Mouse (Mus musculus) liver, postnatal 0 days (tissue): ENCODE results near the gene Myo5c. TPM values are rescaled to one million over a fixed set of nuclear protein-coding genes. Genes with fewer than 3 reads are reported as not detected.
A peak's percentile ranks its signal among the peaks of the same experiment; 100 is the strongest.

Source experiments
- ATAC-seq: fragments of 200-750 bp; cut with Nextera tagmentation; 2 replicates; pipeline ENCODE4 v1.8.0; 2017; ENCODE audit warnings: mild to moderate bottlenecking, moderate library complexity
- DNase-seq: peaks from one replicate; pipeline ENCODE4 v3.0.0-alpha.2; 2016
- H3K27ac ChIP-seq: fragments of 300-500 bp; sonication (generic); 2 replicates; pipeline ENCODE4 v1.5.1; 2014; ENCODE audit warnings: antibody characterized with exemption, moderate library complexity, mild to moderate bottlenecking, low read depth
- H3K27me3 ChIP-seq: fragments of 300-500 bp; sonication (generic); 2 replicates; pipeline ENCODE4 v1.6.1; 2014; ENCODE audit warnings: low read length, control low read depth, mixed read lengths; ENCODE audit not compliant: insufficient read depth
- H3K36me3 ChIP-seq: fragments of 300-500 bp; sonication (generic); replicated peaks from 2 replicates; pipeline ENCODE4 v1.6.1; 2014; ENCODE audit warnings: mild to moderate bottlenecking, control low read depth, low read length, moderate library complexity, mixed read lengths; ENCODE audit not compliant: insufficient read depth
- H3K4me1 ChIP-seq: fragments of 300-500 bp; sonication (generic); 2 replicates; pipeline ENCODE4 v1.6.1; 2014; ENCODE audit warnings: antibody characterized with exemption, mild to moderate bottlenecking, control low read depth; ENCODE audit not compliant: insufficient read depth
- H3K4me2 ChIP-seq: fragments of 300-500 bp; sonication (generic); 2 replicates; pipeline ENCODE4 v1.6.1; 2014; ENCODE audit warnings: low read depth, mild to moderate bottlenecking, low read length, moderate library complexity, mixed read lengths
- H3K4me3 ChIP-seq: fragments of 300-500 bp; sonication (generic); 2 replicates; pipeline ENCODE4 v1.5.1; 2014; ENCODE audit warnings: low read depth, low read length
- H3K9ac ChIP-seq: fragments of 300-500 bp; sonication (generic); replicated peaks from 2 replicates; pipeline ENCODE4 v1.6.1; 2014; ENCODE audit warnings: mild to moderate bottlenecking, moderate library complexity
- H3K9me3 ChIP-seq: fragments of 300-500 bp; sonication (generic); 2 replicates; pipeline ENCODE4 v1.6.1; 2016; ENCODE audit warnings: mild to moderate bottlenecking, control low read depth, low read length, mixed read lengths
- CTCF ChIP-seq: sonication (generic); IDR thresholded peaks from 2 replicates; pipeline ENCODE4 v1.5.1; 2016; ENCODE audit warnings: antibody characterized with exemption, low read depth
- EP300 ChIP-seq: IDR thresholded peaks from 2 replicates; pipeline ENCODE4 v1.6.1; 2016; ENCODE audit warnings: antibody characterized with exemption, low read depth, mild to moderate bottlenecking
- WGBS: fragments of 180-500 bp; shearing (Covaris S2); extraction: QIAGEN DNeasy Blood & Tissue Kit; methylation state at CpG from one replicate; pipeline ENCODE4 v1.1.7; 2014; ENCODE audit not compliant: insufficient replicate concordance; 5-methylcytosine and 5-hydroxymethylcytosine counted together
- polyA plus RNA-seq: library from polyadenylated mRNA; unstranded; fragments of >200 nt; fragmentation: Nextera tagmentation; extraction: Ambion mirVana; gene quantifications from 2 replicates; pipeline ENCODE4 v1.2.1, GENCODE M21; 2015

Myo5c gene
- 0.33 and 0.48 TPM in 2 replicates for polyA plus RNA-seq

DNA sequence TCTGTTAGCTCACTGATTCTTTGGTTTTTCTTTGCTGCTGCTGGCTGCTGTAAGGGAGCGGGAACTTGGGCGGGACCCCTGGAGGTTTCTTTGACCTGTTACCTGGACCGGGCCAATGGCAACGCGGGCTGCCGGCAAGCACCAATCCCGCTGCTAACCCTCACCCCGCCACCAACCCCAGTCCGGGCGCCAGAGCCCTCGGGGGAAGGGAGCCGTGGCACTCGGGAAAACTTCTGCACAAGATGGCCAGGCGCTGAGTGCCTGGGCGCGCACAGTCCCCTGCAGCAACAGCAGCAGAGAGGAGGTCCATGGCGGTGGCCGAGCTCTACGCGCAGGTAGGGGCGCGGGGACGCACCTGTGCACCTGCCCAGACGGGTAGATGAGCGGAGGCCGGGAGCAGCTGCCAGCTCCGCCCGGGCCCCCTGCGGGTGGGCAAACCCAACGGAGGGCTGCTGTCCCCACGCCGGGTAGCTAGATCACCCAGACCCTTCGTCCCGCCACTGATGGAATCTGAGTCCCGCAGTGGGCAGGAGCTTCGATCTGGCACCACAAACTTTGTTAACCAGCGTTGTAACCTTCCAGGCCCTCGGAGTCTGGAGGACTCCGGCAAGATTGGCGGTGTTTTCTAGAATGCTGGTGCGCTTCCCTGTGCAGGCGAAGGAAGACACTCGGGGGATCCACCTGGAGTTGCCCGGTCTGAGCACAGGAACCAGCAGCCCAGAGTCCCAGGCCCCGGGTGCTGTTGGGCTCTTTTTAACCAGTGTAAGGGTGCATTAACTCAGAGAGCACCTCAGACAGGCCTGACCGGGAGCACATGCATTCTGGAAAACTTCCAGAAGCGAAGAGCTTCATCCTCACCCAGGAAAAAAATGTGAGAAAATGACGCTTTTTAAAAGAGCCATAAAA is at the start of gene Myo5c:
Myo5c (plus strand) TSS at position 180 of the 906 bp plus-strand sequence.
- peaks cover 10% of the 10 kb centered on the region for H3K27me3 ChIP-seq
- peak within 1 kb of the TSS; percentile 48 for H3K4me3 ChIP-seq

GRCm38 (mm10) chr9:75187646-75188260 is 44.1 kb upstream of the Myo5c start:
- TF ChIP-seq CTCF = no peak
- no peak for TF ChIP-seq EP300
- ATAC-seq (no peak), DNase-seq (no peak)
- no peaks in the 10 kb centered on the region for H3K9me3 ChIP-seq
- no peak overlapping the region for H3K4me2 ChIP-seq
- H3K4me3 ChIP-seq = no peak overlapping the region
- H3K27me3 ChIP-seq = no peaks in the 10 kb centered on the region
- 79% methylated on average over 3 of the region's 3 CpGs for WGBS
- H3K27ac ChIP-seq = no peak overlapping the region
- no peaks in the 10 kb centered on the region; the same call in 1 of the 2 replicates for H3K36me3 ChIP-seq
- no peak overlapping the region for H3K9ac ChIP-seq
- no peaks in the 10 kb centered on the region for H3K4me1 ChIP-seq

More for the DNA sequence above, at the start of gene Myo5c:
- Histone ChIP-seq H3K9me3 (no peaks in the 10 kb centered on the region), H3K9ac (peak within 1 kb of the TSS; percentile 46), H3K27ac (no peak within 1 kb of the TSS), H3K36me3 (no peaks in the 10 kb centered on the region), H3K4me1 (no peaks in the 10 kb centered on the region; the same call in 1 of the 2 replicates), H3K4me2 (peak within 1 kb of the TSS; percentile 70)
- DNase-seq (peak; percentile 65), ATAC-seq (peak; percentile 82)
- TF ChIP-seq CTCF (no peak), EP300 (no peak)
- WGBS = 7% methylated on average over 48 of the region's 48 CpGs

GRCm38 (mm10) chr9:75193858-75194257 is 38.0 kb upstream of the Myo5c start:
- no peak for TF ChIP-seq CTCF
- no peak for TF ChIP-seq EP300
- Histone ChIP-seq H3K9ac (no peak overlapping the region), H3K9me3 (no peaks in the 10 kb centered on the region), H3K27me3 (no peaks in the 10 kb centered on the region), H3K4me3 (no peak overlapping the region), H3K4me1 (no peaks in the 10 kb centered on the region), H3K27ac (no peak overlapping the region), H3K4me2 (no peak overlapping the region), H3K36me3 (peaks cover 2% of the 10 kb centered on the region; the same call in 1 of the 2 replicates)
- ATAC-seq (no peak), DNase-seq (no peak)
- 76% methylated on average over 4 of the region's 4 CpGs for WGBS

GRCm38 (mm10) chr9:75196335-75196734 is 35.5 kb upstream of the Myo5c start:
- H3K27me3 ChIP-seq = no peaks in the 10 kb centered on the region

DNA sequence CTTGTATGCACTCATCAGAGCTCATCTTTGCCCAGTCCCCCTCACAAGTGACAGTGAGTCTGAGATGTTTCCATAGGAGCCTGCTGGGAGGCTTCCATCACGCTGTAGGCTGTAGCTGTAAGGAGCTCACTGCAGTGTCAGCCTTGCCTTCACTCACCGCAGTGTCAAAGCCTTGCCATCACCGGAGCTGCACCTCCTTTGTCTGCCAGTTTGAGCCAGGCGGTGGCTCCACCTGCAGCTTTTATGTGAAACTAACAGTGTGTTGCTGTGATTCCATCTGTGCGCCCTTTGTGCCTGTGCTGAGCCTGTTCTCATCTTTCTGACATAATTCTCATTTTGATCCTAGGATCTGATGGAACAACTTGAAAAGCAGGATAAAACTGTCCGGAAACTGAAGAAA is 34.5 kb upstream of the Myo5c start:
- Histone ChIP-seq H3K9me3 (no peaks in the 10 kb centered on the region), H3K4me2 (no peak overlapping the region), H3K9ac (no peak overlapping the region), H3K27ac (no peak overlapping the region), H3K36me3 (peaks cover 2% of the 10 kb centered on the region; the same call in 1 of the 2 replicates), H3K4me3 (no peak overlapping the region), H3K27me3 (no peaks in the 10 kb centered on the region), H3K4me1 (no peaks in the 10 kb centered on the region)
- ATAC-seq (no peak), DNase-seq (no peak)
- peak; percentile 47 for TF ChIP-seq CTCF
- TF ChIP-seq EP300 = no peak
- 74% methylated on average over 6 of the region's 6 CpGs for WGBS

More at GRCm38 (mm10) chr9:75196335-75196734, 35.5 kb upstream of the Myo5c start:
- no peak overlapping the region for H3K27ac ChIP-seq
- no peak overlapping the region for H3K9ac ChIP-seq
- H3K9me3 ChIP-seq = no peaks in the 10 kb centered on the region
- no peaks in the 10 kb centered on the region for H3K4me1 ChIP-seq
- 25% methylated on average over 2 of the region's 2 CpGs for WGBS
- ATAC-seq (peak; percentile 55; the same call in 1 of the 2 replicates), DNase-seq (no peak)
- no peak overlapping the region for H3K4me3 ChIP-seq
- H3K4me2 ChIP-seq = no peak overlapping the region
- peaks cover 2% of the 10 kb centered on the region; the same call in 1 of the 2 replicates for H3K36me3 ChIP-seq
- TF ChIP-seq CTCF (no peak), EP300 (no peak)

DNA sequence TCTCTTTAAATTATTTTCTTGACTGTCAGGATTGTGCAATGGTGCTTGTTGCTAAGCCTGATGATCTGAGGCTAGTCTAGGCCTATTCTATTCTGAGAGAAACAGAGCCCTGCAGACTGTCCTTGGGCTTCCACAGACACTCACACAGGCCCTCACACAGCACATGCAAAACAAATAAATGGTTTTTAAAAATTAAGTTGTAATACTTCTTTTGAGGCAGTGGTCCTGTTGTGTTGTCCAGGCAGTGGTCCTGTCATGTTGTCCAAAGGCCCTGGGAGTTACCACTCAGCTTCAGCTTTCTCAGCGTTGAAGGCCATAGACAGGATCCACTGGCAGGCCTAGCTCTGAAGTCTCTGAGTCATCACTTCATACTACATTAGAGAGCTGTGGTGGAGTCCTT is 30.3 kb upstream of the Myo5c start:
- TF ChIP-seq EP300 (no peak), CTCF (no peak)
- WGBS = 83% methylated on average over 1 of the region's 1 CpGs
- H3K9me3 ChIP-seq = no peaks in the 10 kb centered on the region
- DNase-seq (no peak), ATAC-seq (no peak)
- H3K36me3 ChIP-seq = no peaks in the 10 kb centered on the region; the same call in 1 of the 2 replicates
- no peak overlapping the region for H3K4me3 ChIP-seq
- no peaks in the 10 kb centered on the region for H3K27me3 ChIP-seq
- no peak overlapping the region for H3K9ac ChIP-seq
- no peak overlapping the region for H3K27ac ChIP-seq
- H3K4me2 ChIP-seq = no peak overlapping the region
- H3K4me1 ChIP-seq = no peaks in the 10 kb centered on the region
